Comparison of ENCODE assay signal across 8 mouse cellular contexts in the genomic region with DNA sequence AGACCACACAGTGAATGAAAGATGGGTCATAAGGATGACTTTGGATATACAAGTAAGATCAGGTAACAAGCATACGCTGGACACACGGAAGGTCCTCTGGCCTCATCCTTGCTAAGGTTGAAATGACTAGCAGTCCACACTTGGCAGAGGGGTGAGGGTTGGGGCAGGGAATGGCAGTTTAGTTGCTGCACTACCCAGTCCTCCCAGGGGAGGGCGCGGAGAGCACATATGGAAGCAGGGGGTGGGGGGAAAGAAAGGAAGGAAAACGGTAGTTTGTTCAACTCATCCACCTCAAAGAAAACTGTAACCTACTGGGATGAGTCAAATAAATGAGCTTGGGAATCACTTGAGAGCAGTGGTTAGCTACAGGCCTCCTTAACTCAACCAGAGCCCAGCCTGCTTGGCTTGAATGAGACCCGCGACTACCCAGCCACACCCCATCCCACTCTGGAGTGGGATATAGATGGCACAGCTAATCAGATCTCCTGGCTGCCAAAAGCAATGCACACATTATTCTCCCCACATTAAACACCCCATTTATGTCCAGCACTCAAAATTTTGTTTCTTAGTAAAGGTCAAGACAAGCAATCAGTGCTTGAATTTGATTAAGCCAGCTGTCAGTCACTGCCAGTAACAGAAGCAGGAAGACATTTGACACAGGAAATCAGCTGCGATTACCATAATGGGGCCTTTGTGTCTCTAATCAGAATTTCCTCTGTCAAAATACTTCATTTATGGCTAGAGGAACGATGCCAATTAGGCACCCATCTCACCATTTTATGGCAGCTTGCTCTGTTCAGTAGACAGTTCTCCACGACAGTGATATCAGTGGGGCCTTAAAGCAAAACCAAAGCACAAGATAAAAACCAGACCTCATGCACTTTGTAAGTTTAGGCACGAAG. TPM values are rescaled to one million over a fixed set of nuclear protein-coding genes. Genes with fewer than 3 reads are reported as not detected.
DNase-seq lines count a peak whose midpoint lies in the region.

No protein-coding gene starts in this region.

- DNase-seq in cerebellum, adult 8-10 months = peak; percentile 9
- DNase-seq in cerebellum, adult 11-12 months = no peak
- peak; percentile 22 for DNase-seq in right cerebral cortex, postnatal 14 days
- no peak for DNase-seq in right cerebral cortex, adult 2 months (ENCODE audit: low spot score in 2 of 2)
- DNase-seq in embryo, embryonic 11 days = peak; percentile 58
- peak; percentile 75 for DNase-seq in heart, postnatal 4 days
- DNase-seq in lung, postnatal 4 days = peak; percentile 53 to 72
- peak; percentile 58 for DNase-seq in thymus, postnatal 25 days

RNA-seq across cellular contexts. Expression of gene Prokr1, which starts 24.5 kb away (rescaled TPM):
- total RNA-seq in heart, postnatal 4 days (2021) = 1 to 10 TPM in 1 of 2 experiments, under 1 TPM in 1; 0.88 to 1.1 TPM

RNA-seq across cellular contexts. Expression of gene Aplf, which starts 56.9 kb away (rescaled TPM):
- 1 to 10 TPM; 2.7 to 3.1 TPM for total RNA-seq in heart, postnatal 4 days (2021)

Comparison
In these comparisons a context has a peak if more than half of its experiments do, and no peak if none do; other contexts are left out.
1. DNase-seq: peak in cerebellum, adult 8-10 months (single experiment), right cerebral cortex, postnatal 14 days (single experiment), embryo, embryonic 11 days (single experiment), heart, postnatal 4 days (single experiment), lung, postnatal 4 days (2 of 2) and thymus, postnatal 25 days (single experiment); none in cerebellum, adult 11-12 months (single experiment) and right cerebral cortex, adult 2 months (0 of 2).